Mouse (Mus musculus) ovary, postnatal 10 days (tissue): ENCODE data around the gene Vasp.

Experiments
- DNase-seq: peaks from one replicate; pipeline ENCODE4 v3.0.0; 2022; ENCODE audit warnings: low spot score

Vasp gene

GRCm38 (mm10) chr7:19270509-19271237 is 944 bp downstream of the Vasp start:
- peak; percentile 19 for DNase-seq

GRCm38 (mm10) chr7:19269721-19270441 is 1.7 kb downstream of the Vasp start:
- no peak for DNase-seq

GRCm38 (mm10) chr7:19268993-19269681 is 2.5 kb downstream of the Vasp start:
- DNase-seq = no peak

GRCm38 (mm10) chr7:19267051-19267450 is 4.6 kb downstream of the Vasp start:
- DNase-seq = no peak

- no peak for DNase-seq
These were observed 5.4 kb downstream of the Vasp start for GRCm38 (mm10) chr7:19265928-19266822.

- no peak for DNase-seq
These were observed 6.5 kb downstream of the Vasp start for GRCm38 (mm10) chr7:19265147-19265546.

GRCm38 (mm10) chr7:19258336-19258735 is 13.3 kb downstream of the Vasp start:
- no peak for DNase-seq

GRCm38 (mm10) chr7:19257390-19258022 is 14.1 kb downstream of the Vasp start:
- peak; percentile 38 for DNase-seq

GRCm38 (mm10) chr7:19256567-19256966 is 15.1 kb downstream of the Vasp start:
- no peak for DNase-seq

GRCm38 (mm10) chr7:19255395-19255794 is 16.2 kb downstream of the Vasp start:
- DNase-seq = no peak

GRCm38 (mm10) chr7:19253437-19253836 is 18.2 kb downstream of the Vasp start:
- DNase-seq = no peak

GRCm38 (mm10) chr7:19252078-19252477 is 19.5 kb downstream of the Vasp start:
- DNase-seq = no peak

- no peak for DNase-seq
These were observed 24.1 kb downstream of the Vasp start for GRCm38 (mm10) chr7:19247511-19247910.

- DNase-seq = no peak
These were observed 24.8 kb downstream of the Vasp start for GRCm38 (mm10) chr7:19246855-19247254.

GRCm38 (mm10) chr7:19245083-19245482 is 26.5 kb downstream of the Vasp start:
- DNase-seq = no peak

GRCm38 (mm10) chr7:19243858-19244257 is 27.8 kb downstream of the Vasp start:
- DNase-seq = no peak

- DNase-seq = no peak
These were observed 29.6 kb downstream of the Vasp start for GRCm38 (mm10) chr7:19242005-19242404.

GRCm38 (mm10) chr7:19240905-19241463 is 30.6 kb downstream of the Vasp start:
- DNase-seq = no peak

- DNase-seq = no peak
These were observed 31.6 kb downstream of the Vasp start for GRCm38 (mm10) chr7:19239986-19240385.

GRCm38 (mm10) chr7:19239423-19239822 is 32.2 kb downstream of the Vasp start:
- peak; percentile 83 for DNase-seq

GRCm38 (mm10) chr7:19238344-19238743 is 33.3 kb downstream of the Vasp start:
- DNase-seq = no peak
